Mouse (Mus musculus): ENCODE results near the gene Prkcz.

Gene Prkcz

DNA sequence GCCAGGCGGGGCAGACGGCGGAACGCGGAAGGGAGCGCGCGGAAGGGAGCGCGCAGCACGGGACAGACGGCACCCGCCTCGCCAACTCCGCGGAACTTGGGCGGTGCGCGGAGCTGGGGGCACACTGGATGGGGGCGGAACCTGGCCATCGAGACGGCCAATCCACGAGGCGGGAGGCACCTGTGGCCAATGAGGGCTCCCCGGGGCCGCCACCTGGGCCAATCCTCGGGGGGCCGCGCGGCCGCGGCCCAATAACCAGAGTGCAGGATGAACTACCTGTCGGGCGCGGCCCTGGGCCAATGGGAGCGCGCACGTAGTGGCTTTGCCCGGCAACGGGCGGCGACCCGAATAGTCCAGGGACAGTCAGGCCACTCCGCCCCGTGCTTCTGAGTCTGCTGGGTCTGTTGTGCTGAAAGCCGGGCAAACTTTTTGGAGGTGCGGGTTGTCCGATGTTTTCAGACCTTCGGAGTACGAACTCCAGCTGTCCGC, at the start of gene Prkcz:
TSS of gene Prkcz (minus strand) at position 59 of the 489 bp plus-strand sequence.
- no peak for DNase-seq (ENCODE audit: low read depth)

DNA sequence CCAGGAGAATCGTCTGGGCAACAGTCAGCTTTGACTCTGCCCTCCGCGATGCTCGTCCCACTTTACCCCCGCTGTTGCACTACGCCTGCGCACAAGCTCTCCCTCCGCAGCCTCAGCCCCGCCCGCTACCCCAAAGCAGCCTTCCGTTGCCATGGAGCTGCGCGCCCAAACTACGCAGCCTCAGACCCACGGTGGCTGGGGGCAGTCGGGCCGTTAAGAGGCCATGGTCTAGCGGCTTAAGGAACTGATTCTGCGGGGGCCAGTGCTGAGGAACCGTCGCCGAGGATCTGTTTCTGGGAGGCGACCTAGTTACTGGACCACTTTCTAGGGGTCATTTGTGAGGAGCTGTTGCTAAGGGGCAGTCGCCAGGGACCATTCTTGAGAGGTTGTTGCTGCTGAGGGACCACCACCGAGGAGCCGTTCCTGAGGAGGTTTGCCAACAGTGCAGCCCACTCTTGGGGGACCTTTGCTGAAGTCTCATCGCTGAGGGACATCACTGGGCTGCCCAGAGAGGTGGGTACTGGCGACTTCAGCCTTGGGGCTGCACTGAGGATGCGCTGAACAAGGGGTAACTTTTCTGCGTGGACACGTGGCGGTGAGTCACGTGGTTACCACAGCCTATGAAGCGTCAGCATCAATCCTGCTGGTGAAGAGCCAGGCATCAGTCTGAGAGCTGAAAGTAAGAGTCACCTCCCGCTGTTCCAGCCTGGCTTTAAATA, 48.1 kb upstream of the Prkcz start, which contains the start of gene Cfap74:
TSS of gene Cfap74 (plus strand) at position 133 of the 719 bp plus-strand sequence.
- DNase-seq (ENCODE audit: low read depth) = no peak

DNA sequence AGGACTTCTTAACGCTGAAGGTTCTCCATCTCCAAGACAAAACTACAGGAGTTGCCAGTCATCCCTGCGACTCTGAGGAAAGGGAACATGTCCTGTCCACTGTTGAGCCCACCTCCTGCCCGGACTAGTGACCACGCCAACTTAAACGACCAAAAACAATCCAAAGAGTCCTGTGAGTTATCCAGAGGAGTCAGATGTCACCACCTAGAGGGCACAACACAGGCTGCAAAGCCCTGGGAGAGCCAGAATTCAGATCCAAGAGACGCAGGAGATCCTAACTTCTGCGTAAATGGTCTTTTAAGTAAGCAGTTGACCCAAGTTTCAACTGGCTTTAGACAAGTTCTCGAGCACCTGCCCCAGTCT, 47.5 kb upstream of the Prkcz start:
- no peak for DNase-seq (ENCODE audit: low read depth)

DNA sequence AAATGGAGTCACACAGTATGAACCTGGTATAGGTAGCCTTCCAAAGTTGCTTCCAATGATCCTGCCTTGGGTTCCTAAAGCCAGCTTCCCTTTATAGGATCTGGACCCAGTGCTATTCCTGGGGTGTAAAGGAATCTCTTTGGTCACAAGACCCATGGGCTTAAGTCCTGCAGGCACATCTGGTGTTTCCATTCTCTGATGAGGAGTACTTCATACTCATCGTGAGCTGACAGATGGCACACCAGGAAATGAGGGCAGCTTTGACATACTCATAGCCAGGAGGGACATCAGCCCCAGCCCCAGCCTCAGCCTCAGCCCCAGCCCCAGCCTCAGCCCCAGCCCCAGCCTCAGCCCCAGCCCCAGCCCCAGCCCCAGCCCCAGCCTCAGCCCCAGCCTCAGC, 41.3 kb upstream of the Prkcz start:
- no peak for DNase-seq (ENCODE audit: low read depth)

DNA sequence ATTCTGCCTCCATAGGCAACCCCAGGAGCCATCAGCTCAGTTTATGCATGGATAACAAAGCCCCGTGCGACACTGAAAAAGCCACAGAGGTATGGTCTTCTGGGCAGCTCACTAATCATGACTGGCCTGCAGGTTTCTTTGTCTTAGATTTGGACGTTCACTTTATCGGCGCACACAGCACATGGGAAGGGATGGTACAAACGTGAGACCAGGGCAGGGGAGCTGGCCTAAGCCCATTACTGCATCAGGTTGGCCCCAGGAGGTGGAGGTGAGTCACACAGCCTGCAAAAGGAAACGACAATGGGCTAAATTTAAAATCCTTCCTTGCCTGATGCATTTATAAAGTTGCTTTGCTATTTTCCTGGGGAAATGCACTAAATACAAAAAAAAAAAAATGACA, 40.0 kb upstream of the Prkcz start:
- no peak for DNase-seq (ENCODE audit: low read depth)

DNA sequence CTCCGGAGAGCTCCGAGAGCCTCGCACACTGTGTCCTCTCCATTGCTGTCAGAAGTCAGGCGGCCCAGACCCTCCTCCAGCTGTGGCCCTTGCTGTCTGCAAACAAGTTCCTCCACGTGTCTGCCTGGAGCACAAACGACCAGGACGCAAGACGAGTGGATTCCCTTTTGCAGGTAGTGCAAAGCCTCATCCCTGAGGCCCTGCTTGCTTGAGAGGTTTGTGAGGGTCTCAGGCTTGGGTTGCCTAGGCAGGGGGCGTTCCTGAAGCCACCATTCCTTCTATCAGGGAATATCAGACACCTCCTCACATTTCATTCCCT, 37.0 kb upstream of the Prkcz start:
- DNase-seq (ENCODE audit: low read depth) = no peak

DNA sequence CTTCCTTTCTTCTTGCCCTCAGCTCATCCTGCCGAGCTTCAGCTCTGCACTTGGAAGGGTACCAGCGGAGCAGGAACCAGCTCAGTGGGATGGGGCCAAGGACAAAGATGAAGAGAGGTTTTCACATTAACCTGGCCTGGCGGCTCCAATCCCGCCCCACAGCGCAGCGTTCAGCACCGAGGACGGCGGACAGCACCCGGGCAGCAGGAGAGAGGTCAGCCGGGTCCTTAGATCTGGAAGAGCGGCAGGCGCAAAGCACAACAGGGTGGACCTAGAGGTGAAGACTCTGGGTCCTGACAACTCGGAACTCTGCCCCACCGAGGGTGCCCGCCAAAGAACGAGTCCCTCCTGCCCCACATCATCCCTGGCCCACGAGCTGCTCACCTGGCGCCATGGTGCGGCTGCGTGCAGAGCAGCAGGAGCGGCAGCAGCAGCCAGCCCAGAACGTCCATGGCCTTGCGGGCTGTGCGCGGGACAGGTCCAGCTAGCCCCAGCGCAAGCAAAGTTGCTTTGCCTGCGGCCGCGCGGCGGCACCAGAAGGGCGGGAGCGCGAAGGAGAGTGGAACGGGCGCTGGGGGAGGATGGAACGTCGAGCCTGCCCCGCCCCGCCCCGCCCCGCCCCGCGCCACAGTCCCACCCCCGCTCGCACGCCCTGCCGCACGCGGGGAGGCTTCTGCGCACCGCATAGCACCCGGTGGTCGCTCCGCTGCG, 36.5 kb upstream of the Prkcz start, which contains the start of gene Gabrd:
TSS of gene Gabrd (minus strand) at position 602 of the 711 bp plus-strand sequence.
- no peak for DNase-seq (ENCODE audit: low read depth)

DNA sequence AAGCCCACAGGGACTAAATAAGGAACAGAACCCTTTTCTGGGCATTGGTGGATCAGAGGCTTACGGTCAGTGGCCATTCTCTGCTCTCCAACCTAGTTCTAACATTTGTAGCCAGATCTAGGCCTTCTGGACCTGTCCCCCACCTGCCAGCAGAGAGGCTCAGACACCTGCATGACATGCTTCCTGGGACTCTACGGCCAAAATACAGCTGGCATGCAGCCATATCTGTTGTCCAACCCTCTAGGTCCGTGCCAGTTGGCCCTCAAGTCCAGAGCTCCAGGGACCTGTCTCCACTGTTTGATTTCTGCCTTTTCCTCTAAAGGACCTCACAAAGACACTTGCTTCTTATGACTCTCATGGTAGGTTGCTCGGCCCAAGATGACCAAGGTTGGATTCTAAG, 35.6 kb upstream of the Prkcz start:
- no peak for DNase-seq (ENCODE audit: low read depth)

DNA sequence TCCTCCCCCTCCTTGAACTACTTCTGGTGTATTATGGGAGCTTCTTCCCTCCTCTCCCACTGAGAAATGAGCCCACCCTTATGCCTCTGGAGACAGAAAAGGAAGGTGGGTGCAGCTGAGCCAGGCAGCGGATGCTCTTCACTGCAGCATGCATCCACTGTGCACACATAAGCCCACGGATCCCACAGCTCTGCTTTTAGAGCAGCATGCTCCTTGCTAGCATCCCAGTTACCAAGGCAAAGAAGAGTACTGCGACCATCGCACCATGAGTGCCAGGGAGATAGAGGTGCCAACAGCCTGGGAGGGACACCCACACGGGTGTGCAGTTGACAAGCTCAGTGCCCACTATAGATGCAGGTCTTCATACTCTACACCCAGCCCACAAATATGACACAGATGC, 34.3 kb upstream of the Prkcz start:
- DNase-seq (ENCODE audit: low read depth) = no peak

DNA sequence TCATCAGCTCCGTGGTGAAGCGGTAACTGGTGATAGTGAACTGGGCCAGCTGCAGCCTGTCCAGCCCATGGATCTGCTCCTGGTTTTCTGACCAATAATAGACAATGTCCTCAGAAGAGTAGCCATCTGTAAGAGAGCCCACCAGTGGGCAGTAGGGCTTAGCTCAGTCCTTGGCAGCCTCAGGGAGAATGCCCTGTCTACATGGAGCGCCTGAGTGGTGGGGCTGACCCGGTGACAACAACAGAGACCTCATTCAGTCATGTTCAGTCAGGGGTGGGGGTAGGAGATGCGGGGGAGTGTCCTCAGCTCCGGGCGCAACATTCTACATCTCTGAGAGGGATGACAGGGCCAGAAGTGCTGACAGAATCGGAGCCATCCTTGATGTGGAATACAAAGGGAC, 26.0 kb upstream of the Prkcz start:
- DNase-seq (ENCODE audit: low read depth) = no peak

DNA sequence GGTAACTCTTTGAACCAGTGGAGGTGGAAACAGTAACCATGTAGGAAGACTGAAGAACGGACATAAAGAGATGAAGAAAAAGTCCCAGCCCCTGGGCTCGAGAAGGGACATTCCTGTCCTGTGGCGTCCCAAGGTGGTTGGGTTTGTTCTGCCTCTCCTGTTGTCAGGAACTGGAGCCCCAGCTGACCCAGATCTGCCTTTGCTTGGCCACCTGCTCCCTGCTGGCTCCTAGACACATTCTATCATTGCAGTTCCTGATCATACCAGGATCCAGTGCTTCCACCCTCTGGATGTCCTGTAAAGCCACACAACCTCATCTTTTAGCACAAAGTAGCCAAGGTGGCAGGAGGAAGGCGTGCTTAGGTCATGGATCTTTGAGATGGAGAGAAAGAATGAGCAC, 22.2 kb upstream of the Prkcz start:
- no peak for DNase-seq (ENCODE audit: low read depth)

DNA sequence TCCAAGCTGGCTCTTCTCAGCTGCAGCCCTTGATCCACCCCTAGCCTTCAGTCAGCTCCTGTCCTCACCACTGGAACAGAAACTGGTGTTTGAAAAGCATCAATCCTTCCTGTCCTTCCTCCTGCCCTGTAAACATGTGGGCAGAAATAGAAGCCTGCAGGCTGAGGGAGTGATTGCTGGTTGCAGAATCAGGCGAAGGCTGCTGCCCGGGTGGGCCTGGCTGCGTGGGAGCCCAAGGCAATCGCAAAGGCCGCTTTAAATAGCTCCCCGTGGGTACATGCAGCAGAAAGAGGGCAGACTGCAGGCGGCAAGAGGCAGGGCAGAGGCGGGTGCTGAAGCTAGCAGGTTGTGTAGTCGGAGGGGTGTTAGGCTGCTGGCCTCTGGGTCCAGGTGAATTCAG, 21.6 kb upstream of the Prkcz start:
- no peak for DNase-seq (ENCODE audit: low read depth)

DNA sequence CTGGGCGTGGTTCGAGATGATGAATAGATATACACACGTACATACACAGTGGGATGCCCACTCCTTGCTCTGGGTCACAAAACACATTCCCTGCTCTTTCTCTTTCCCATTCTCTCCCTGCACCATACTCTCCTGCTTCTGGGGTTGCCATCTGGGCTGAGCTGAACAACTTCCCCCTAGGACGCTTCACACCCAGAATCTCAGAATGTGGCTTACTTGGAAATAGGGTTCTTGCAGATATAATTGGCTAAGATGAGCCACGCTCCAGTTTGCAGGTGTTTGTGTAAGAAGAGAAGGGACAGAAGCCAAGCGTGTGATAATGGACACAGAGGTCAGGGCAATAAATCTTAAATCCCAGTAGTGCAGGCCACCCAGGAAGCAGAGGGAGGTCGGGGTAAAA, 20.8 kb upstream of the Prkcz start:
- no peak for DNase-seq (ENCODE audit: low read depth)

DNA sequence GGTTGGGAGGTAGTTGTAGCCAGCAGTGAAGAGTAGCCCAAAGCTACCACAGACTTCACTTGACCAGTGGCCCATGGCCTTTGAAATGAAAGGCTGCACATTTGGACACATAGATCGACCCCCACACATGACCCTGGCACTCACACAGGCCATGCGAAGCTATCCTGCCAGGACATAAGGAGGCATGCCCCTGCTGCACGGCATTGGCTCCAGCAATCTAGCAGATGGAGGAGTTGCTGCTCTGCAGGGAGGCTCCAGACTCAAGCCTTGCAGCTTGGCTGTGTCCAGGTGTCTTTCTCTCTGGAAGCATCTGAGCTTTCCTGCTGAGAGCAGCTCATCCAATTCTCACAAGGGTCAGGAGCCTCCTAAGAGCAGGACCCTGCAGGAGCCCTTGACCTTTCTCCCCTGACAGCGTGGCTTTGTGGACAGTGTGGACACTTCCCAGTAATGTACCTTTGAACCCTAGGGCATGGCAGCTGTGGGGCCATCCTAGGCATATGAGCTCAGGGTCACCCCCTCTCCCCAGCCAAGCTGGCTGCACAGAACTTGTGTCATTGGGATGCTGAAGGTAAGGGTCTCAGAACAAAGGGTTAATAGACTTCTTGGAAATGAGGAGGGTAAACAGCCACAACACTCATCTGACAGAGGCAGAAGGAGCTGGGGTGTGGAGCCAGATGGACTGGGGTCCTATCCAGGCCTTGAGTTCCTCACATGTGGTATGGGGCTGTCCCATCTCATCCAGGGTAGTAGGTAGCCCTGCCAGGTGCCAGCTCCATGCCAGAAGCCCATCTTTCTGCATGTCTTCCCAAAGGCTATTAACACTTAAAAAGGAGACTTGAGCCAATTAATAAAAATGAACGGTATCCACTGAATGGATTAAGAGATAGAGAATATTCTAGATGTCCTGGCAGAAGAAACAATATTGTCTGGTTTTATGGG, 10.9 kb upstream of the Prkcz start:
- DNase-seq (ENCODE audit: low read depth) = no peak

DNA sequence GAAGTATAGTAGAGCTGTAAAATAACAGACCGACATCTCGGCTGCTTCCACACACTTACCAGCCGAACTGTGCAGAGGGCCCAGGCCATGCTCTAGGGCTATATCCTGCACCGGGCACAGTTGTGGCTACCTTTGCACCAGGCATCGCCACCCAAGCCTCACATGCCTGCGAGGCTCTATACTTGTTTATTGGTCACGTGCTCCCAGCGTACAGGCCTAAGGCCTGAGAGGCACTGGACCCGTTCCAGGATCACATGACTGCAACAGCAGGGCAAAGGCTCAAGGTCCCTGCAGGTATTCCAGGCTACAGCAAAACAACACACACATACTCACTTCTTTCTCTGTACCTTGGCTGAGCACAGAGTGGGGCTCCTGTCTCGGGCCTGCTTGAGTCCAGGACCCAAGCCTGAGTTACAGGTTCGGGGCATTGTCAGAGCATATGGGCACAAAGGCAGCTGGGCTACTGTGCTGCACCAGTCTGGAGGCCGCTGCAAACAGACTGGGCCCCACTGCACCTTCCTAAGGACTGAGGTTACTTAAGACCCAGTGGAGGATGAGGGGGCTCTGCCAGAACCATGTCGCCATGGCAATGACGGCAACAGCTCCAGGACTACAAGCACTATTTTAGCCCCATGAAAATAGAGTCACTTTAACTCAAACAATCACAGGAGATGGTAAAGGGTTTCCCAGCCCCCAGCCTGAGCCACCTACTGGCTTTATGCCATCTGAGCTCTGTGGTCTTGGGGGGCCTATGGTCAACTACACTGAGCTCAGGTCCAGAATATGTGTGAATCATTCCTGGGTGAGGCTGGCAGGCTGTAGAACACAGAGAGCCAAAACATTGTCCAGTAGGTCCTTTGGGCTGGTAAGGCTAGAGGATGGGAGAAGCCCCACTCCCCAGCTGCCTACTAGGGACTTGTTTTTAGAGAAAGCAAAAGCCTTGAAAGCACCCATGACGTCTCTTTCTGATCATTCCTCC, 9.9 kb upstream of the Prkcz start:
- no peak for DNase-seq (ENCODE audit: low read depth)

DNA sequence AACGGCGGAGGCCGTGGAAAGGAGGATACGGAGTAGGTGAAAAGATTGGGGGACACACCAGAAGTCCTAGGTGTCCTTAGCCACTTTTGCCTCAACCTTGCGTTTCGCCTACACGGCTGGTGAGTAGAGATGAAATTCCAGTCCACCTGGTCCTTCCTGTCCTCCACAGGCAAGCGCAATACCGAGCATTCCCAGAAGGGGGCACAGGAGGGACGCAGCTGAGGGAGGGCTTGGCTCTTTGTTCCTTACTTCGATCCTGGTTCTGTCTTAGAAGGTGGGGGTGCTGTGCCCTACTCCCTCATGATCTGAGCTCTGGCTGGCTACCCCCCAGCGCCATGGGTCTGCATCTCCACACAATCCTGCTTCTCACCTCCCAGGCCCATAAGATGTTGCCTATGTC, 7.5 kb upstream of the Prkcz start:
- peak; percentile 37 for DNase-seq (ENCODE audit: low read depth)

DNA sequence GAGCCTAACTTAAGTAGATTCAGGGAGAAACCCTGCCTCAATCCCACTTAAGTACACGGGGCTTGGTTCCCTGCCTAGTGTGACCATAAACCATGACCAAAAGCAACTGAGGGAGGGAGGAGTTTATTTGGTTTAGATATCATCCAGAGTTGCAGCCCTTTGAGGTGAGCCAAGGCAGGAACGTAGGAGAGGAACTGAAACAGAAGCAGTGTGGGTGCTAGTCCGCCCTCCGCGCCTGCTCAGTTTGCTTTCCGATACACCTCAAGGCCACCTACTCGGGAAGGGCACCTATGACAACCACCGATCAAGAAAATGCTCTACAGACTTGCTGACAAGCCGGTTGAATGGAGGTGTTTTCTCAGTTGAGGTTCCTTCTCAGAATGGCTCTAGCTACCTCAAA, 6.6 kb upstream of the Prkcz start:
- DNase-seq (ENCODE audit: low read depth) = no peak

DNA sequence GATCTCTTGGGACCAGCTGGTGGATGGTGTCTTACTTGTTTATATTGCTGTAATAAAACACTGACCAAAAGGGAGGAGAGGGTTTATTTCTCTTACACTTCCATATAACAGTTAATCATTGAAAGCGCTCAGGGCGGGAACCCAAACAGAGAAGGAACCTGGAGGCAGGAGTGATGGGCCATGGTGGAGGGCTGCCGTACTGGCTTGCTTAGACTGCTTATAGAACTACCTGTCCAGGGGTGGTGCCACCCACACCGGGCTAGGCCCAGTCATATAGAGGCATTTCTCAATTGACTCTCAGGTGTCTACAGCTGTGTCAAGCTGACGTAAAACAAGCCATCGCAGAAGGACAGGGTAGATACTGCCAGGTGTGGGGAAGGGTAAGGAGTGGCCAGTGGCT, 5.6 kb upstream of the Prkcz start:
- DNase-seq (ENCODE audit: low read depth) = no peak

DNA sequence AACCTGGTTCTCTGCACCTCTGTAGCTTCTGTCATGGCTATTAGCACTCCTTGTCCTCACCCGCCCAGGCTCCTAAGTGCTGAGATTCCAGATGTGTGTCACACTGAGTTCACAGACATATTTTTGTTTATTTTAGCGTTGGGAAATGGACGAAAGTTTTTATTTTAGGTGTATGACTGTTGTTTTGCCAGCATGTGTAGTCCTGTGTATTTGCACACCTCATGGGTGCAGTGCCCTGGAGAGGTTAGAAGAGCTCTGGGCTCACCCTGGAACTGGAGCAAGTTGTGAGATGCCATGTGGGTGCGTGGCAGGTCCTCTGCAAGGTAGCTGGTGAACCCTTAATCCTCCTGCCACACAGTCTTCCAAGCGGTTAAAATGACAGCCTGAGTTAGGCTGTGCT, 1.3 kb upstream of the Prkcz start:
- no peak for DNase-seq (ENCODE audit: low read depth)

DNA sequence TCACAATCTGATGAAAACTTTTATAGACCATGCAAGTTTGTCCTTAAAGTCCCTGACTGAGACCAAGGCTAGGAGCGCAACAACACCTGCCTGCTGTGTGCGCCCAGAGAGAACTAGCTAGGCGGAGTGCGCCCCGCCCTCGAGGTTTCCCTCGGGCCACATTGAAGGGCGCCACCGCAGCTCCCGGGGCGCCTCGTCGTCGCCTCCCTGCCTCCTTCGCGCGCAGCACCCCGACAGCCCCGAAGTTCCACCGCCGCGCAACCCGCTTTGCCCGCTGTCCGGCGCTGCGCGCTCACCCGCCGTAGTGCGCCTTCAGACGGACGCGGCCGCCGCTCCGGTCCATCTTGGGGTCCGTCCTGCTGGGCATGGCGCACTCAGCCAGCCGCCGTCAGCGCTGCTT, 305 bp downstream of the Prkcz start:
- DNase-seq (ENCODE audit: low read depth) = no peak
